Mouse (Mus musculus): ENCODE results near the gene Ccdc78.

The Ccdc78 gene

DNA sequence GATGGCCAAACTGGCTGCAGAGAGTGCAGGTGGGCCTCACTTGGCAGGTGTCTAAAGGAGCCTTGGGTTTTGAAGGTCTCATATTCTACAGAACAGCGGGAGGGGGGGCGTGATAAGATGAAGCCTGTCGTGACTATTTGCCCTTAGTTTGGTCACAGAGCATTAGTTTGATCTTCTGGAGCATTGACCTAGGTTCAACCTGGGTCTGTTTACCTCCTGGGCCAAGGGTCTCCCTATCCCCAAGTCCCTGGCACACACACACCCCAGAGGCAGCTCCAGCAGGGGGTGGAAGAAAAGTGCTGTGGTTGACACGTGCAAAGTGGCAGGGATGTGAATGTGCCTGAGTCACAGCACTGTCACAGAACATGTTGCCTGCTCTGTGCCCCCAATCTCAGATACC is 24.5 kb downstream of the Ccdc78 start:
- DNase-seq (ENCODE audit: low read depth) = no peak

DNA sequence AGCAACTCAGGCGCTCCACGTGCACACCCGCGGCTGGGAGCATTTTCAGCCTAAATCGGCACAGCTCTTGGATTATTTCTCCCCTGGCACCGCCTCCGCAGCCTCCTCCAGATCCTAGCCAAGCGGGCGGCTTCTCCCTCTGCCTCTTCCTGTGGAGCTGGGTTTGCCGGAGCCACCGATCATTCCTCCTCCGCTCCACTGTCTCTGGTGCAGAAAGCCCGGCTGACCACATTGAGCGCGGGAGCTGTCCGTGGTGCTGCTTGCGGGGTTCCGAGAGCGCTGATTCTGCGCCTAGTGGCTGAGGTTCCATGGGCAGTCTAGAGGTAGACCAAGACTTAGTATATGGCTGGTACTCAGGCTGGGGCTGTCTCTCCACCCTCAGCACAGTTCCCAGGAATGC is 27.1 kb downstream of the Ccdc78 start:
- DNase-seq (ENCODE audit: low read depth) = peak; percentile 86

DNA sequence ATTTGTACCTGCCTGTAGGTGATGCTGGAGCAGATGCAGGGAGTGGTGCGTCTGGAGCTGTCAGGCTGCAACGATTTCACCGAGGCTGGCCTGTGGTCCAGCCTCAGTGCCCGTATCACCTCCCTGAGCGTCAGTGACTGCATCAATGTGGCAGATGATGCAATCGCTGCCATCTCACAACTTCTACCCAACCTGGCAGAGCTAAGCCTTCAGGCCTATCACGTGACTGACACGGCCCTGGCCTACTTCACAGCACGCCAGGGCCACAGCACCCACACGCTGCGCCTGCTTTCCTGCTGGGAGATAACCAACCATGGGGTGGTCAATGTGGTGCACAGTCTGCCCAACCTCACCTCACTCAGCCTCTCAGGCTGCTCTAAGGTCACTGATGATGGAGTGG is 31.3 kb downstream of the Ccdc78 start:
- DNase-seq (ENCODE audit: low read depth) = no peak

DNA sequence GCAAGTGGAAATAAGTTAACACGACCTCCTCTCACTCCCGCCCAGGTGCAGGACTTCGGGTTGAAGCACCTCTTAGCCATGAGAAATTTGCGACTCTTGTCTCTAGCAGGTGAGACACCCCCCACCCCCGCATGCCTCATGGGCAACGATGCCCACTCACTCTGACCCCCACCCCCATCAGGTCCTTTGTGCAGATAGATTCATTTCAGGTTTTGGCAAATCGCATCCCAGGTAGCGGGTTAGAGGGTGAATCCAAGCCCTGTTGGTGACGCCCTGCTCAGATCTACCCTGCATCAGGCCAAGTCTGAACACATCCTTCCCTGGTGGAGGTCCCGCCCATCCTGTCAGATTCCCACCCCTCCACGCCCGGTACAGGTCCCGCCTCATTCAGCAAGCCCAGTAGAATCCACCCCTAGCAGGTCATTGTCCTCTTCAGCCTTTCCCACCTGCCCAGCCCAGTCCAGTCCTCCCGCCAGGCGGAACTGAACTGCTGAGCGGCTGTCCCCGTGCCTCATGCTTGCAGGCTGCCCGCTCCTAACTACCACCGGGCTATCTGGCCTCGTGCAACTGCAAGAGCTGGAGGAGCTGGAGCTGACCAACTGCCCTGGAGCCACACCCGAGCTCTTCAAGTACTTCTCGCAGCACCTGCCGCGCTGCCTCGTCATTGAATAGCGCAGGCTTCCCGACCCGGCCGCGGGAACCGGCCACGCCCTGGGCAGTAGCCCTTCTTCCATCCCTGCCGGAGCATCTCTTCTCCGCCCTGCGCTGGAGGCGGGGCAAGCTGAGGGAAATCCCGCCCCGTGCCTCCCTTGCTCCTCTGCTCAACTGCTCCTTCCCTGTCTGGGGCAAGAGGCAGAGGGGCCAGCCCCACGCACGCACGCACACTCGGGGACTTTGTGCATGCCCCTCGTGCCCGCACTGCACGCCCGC is 32.7 kb downstream of the Ccdc78 start:
- peak; percentile 50 for DNase-seq (ENCODE audit: low read depth)

DNA sequence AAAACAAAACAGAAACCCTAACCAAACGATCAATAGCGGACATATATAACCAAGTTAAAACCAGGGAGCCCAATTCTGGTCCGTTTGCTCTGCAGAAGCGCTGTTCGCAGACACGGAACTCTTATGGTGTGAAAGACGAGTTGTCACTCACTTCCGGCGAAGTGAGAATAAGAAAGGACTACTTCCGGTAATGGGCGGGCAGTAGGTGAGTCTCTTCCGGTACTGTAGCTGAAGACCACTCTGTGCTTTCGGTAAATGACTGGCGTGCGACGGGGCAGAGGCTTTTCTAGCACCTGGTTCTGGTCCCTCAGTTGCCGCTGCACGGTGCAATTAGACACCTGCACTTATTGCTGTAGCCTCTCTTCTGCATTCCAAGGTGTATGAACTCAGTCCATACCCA is 37.1 kb downstream of the Ccdc78 start, which contains the start of gene Wdr24:
Gene Wdr24 (plus strand): TSS at position 176 of the 400 bp plus-strand sequence.
- peak; percentile 95 for DNase-seq (ENCODE audit: low read depth)

DNA sequence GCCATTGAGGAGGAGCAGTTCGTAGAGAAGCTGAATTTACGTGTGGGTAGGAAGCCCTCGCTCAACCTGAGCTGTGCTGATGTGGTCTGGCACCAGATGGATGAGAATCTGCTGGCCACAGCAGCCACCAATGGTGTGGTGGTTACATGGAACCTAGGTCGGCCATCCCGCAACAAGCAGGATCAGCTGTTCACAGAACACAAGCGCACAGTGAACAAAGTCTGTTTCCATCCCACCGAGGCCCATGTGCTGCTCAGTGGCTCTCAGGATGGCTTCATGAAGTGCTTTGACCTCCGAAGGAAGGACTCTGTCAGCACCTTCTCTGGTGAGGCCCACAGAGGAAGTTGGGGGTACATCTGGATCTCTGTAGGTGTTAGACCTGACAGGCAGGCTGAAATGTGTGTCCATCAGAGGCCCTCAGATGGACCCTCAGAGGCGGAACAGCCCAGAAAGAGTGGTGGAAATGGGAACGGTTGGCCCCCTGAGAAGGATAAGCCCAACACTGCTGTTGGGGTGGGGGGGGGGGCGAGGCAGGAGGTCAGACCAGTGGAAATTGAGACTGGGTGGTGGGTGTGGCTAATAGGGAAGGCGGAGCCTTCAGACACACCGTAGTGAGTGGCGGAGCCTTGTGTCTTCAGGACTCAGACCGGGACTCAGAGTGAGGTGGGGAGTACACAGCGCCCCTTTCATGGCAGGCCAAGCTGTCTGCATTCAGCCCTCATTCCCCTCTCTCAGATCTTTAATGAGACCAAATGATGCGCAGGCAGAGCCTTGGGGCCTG is 38.2 kb downstream of the Ccdc78 start:
- no peak for DNase-seq (ENCODE audit: low read depth)

DNA sequence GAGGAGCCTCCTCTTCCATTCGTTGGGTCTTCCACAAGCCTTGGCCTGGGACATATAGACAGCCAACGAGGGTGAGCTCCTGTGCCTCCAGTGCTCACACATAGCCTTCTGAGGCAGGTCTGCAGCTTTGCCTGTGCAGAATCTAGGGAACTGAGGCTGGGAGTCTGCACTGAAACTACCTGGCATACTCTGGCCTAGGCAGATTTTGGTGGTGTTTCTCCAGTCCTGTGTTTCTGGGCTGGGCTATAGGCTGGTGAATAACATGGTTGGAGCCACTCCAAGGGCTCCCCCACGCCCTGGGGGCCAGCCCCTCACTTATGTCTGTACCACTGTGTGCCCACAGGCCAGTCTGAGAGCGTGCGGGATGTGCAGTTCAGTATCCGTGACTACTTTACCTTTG is 38.9 kb downstream of the Ccdc78 start:
- no peak for DNase-seq (ENCODE audit: low read depth)

DNA sequence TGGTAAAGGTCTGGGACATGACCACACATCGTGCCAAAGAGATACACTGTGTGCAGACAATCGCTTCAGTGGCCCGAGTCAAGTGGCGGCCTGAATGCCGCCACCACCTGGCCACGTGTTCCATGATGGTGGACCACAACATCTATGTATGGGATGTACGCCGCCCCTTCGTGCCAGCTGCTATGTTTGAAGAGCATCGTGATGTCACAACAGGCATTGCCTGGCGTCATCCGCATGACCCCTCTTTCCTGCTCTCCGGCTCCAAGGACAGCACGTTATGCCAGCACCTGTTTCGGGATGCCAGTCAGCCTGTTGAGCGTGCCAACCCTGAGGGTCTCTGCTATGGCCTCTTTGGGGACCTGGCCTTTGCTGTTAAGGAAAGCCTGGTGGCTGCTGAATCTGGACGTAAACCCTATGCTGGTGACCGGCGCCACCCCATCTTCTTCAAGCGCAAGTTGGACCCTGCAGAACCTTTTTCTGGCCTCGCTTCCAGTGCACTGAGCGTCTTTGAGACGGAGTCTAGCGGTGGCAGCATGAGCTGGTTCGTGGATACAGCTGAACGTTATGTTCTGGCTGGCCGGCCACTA is 39.7 kb downstream of the Ccdc78 start:
- DNase-seq (ENCODE audit: low read depth) = no peak

DNA sequence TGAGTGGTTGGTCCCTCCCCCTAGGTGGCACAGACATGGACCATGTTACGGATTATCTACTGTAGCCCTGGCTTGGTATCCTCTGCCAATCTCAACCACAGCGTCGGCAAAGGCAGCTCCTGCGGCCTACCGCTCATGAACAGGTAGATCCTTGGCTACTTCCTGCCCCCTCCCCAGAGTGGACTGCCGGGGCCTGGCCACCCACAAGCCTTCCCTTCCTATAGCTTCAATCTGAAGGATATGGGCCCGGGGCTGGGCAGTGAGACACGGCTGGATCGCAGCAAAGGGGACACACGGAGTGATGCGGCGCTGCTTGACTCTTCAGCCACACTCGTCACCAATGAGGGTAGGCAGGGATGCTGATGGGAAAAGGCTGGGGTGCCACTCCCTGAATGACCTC is 40.6 kb downstream of the Ccdc78 start:
- no peak for DNase-seq (ENCODE audit: low read depth)

DNA sequence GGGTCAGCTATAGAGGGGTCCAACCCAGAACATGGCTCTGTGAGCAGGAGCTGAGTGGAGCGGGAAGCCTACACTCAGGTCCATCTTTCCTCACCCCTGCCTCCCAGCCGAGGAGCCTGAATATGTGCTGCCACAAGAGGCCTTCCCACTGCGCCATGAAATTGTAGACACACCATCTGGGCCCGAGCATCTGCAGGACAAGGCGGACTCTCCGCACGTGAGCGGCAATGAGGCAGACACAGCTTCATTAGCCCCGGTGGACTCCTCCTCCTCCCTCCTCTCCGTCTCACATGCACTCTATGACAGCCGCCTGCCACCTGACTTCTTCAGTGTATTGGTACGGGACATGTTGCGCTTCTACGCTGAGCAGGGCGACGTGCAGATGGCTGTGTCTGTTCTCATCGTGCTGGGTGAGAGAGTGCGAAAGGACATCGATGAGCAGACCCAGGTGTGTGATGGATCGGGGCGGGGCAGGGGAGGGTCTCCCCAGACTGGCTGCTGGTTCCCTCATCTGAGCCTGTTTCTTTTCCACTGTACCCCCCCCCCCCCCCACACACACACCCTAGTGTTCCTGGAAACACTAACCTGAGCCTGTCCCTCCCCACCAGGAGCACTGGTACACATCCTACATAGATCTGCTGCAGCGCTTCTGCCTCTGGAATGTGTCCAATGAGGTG is 41.3 kb downstream of the Ccdc78 start:
- no peak for DNase-seq (ENCODE audit: low read depth)

DNA sequence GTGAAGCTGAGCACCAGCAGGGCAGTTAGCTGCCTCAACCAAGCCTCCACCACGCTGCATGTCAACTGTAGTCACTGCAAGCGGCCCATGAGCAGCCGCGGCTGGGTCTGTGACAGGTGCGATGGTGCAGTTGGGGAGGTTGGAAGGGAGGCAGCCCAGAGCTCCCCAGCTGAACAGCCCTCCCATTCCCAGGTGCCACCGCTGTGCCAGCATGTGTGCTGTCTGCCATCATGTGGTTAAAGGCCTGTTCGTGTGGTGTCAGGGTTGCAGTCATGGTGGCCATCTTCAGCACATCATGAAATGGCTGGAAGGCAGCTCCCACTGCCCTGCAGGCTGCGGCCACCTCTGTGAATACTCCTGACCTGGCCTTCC is 41.8 kb downstream of the Ccdc78 start:
- DNase-seq (ENCODE audit: low read depth) = no peak

DNA sequence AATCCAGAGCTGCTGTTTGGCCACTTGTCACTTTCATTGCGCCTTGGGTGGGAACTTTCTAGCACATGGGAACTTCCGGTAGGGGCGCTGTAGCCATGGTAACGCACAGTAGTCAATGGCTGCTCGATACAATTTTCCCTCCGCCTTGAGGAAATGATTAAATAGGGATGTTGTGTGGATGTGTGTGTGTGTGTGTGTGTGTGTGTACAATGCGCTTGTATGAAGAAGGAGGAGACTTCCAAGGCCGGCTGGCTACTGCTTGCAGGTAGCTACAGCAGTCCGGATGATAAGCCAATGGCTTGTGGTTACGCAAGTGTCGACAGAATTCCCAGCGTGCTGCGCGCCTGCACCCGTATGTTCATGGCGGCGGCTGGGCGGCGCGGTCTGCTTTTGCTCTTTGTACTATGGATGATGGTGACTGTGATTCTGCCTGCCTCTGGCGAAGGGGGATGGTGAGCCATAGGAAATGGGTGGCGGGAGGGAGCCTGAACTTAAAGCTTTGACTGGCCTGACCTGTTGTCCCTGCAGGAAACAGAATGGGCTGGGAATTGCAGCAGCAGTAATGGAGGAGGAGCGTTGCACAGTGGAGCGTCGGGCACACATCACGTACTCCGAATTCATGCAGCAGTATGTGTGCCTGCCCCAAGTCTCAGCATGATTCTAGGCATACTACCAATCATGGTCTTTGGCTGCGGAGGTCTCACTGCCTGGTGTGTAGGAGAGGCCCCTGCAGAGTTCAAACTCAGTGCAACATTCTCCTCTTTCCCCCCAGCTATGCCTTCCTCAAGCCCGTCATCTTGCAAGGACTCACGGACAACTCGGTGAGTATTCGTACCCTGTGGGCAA is 42.6 kb downstream of the Ccdc78 start, which contains the start of gene Jmjd8:
Gene Jmjd8 (plus strand): TSS at position 156 of the 846 bp plus-strand sequence.
- peak; percentile 87 for DNase-seq (ENCODE audit: low read depth)

DNA sequence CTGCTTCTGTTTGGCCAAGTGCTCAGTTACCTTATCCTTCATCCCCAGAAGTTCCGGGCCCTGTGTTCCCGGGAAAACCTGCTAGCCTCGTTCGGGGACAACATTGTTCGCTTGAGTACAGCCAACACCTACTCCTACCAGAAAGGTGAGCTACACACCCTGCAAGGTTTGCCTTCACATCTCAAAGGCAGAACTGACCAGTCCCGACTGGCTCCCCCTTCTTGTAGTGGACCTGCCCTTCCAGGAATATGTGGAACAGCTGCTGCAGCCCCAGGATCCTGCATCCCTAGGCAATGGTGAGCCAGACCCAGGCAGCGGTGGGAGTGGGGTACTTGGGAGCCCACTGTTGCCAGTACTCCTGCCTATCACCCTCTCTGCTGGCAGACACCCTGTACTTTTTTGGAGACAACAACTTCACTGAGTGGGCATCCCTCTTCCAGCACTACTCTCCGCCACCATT is 43.2 kb downstream of the Ccdc78 start:
- DNase-seq (ENCODE audit: low read depth) = no peak

DNA sequence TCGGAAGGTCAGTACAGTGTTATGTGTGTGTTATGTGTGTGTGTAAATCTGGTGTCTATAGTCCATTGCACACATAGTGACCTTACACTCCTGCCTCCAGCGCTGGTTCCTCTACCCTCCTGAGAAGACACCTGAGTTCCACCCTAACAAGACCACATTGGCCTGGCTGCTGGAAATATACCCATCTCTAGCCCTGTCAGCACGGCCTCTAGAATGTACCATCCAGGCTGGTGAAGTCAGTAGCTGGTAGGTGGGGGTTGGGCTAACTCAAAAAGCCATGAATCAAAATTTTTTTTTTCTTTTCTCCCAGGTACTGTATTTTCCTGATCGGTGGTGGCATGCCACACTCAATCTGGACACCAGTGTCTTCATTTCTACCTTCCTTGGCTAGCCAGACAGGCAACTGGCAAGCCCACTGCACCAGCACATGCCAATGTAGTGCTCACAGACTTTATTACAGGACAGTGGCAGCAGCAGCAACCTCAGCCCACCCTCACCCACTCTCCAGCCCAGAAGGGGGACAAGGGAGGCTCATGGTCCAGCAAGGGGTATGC is 43.9 kb downstream of the Ccdc78 start:
- no peak for DNase-seq (ENCODE audit: low read depth)

DNA sequence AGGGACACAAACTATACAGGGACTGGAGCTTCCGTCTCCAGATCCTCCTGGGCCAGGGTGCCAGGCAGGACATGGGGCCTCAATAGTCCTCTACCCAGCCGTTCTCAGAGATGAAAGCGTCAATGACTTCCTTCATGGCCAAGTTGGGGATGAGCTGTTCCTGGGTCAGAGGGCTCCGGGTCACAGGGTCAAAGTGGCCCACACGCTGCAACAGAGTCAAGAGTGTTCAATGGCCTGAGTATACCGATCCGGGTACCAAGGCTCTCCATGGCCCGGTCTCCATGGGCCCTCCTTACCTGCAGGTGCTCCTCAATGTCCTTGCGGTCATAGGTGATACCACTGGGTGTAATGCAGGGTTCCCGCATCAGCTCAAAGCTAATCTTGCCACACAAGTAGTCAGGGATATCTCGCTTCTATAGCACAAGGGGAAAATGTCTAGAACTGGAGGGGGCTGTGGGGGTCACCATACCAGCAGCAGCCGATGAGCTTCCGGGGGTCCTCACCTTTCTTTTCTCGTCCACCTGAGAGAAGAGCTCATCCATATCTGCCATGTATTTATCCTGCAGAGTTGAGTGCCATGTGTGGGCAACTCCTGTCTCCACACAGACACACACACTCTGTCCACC is 44.5 kb downstream of the Ccdc78 start:
- DNase-seq (ENCODE audit: low read depth) = no peak

DNA sequence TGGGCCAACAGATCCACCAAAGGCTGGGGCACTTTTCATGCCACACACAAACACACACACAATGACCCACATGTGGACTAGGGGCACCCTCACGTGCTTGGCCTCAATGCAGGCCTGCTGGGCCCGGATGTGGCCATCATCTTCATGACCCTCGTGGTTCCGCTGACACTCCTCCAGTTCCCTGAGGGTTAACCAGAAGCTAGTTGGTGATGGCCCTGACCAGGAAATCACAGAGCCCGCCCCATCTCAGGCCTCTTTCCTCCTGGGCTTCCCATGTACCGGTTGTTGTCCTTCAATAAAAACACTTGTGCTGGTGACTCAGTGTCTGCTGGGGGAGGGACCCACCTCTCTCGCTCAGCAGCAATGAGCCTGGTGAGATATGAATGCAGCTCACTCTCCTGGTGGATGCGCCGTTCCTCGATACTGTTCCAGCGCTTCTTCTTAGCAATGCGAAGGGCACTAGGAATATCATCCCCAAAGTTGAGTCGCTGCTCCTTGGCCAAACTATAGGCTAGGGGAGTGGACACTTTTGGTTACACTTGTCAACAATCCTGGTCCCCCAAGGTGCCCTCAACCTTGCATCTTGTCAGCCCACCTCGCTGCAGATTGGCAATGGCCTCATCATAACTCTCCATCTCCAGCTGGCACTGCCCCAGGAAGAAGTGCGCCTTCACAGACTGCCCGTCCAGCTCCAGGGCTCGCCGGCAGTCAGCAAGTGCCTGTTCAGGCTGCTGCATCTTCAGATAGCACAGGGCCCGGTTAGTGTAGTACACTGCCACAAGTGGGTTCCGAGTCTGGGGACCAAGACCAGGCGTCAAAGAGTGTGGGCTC is 45.3 kb downstream of the Ccdc78 start:
- no peak for DNase-seq (ENCODE audit: low read depth)

DNA sequence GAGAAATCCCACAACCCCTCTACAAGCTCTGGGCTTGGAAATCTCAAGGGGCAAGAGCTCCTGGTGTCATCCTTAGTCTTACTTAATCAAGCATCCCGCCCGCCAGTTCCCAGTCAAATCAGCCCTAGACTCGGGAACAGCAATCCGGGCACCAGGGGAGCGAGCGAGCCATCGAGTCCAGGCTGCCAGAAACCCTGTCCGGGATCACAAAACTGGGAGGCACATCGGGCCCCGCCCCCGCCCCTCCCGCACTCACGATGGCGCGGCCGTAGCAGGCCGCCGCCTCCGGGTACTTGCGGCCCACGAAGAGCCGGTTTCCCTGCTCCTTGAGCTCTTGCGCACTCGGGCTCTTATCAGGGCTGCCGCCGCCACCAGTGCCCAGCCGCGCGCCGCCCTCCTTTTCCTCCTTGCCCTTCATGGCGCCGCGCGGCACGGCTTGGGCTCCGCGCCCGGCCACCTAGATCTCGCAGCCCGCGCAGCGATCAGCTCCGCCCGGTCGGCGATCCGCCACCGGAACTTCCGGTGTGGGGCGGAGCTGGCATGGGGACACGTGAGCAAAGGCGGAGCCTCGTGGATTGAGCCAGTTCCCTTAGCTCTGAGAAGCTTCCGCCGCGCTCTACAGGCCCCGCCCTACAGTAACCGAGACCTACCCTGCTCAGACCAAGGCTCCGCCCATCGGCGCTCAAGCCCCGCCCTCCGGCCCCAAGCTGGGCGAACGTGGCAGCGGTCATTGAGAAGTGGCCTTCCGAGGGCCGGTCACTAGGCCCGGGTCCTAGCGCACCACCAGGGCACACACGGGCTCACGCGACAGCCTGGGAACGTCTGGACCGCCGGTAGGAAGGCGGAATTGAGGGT is 46.3 kb downstream of the Ccdc78 start:
- peak; percentile 99 for DNase-seq (ENCODE audit: low read depth)

DNA sequence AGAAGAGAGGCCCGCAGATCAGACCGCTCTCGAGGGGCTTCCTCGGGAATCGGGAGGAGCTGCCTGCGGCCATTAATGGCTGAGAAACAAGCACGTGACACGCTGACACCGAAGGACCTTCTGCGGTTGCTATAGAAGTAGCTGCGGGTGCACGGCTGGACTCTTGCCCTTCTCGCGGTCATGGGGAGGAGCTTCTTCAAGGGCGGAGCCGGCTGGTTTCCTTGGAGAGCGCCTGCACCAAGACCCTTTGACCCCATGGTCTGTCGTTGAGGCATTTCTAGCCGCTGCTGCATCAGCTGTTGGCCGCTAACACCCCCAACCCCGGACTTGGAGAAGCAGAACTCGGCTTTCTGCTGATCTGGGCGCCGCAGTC is 46.9 kb downstream of the Ccdc78 start, which contains the start of gene Stub1:
Gene Stub1 (minus strand): TSS at position 114 of the 373 bp plus-strand sequence.
- DNase-seq (ENCODE audit: low read depth) = no peak

Data from induced T-regulatory cell, adult 2 months (primary cell).